Mouse (Mus musculus) adrenal gland, postnatal 4 days (tissue): Measurements from ENCODE around the gene Tssk4. TPM values are rescaled to one million over a fixed set of nuclear protein-coding genes. Genes with fewer than 3 reads are reported as not detected.

Experiments used
- DNase-seq, 2 experiments: peaks; one replicate each; pipeline ENCODE4 v3.0.0; 2021 to 2022; ENCODE audit warnings: low spot score in 2 of 2, mixed read lengths in 2 of 2
- long read RNA-seq, 2 experiments: library from polyadenylated mRNA; stranded (forward); transcript quantifications; one replicate each; pipeline ENCODE4 v2.0.0; 2021
- total RNA-seq, 2 experiments: library from RNA; stranded (reverse); gene quantifications; 2 replicates each; pipeline ENCODE4 v1.2.3; 2021

Tssk4 gene
- total RNA-seq: 1 to 10 TPM; 1.7 to 2.8 TPM
- long read RNA-seq, experiment 1, partial matches to known transcripts: 0 of 1 reads
- long read RNA-seq, experiment 1, other reads (novel, unspliced or antisense): 1 of 1 reads
- long read RNA-seq, experiment 2, partial matches to known transcripts: 2 of 5 reads
- long read RNA-seq, experiment 2, other reads (novel, unspliced or antisense): 3 of 5 reads

DNA sequence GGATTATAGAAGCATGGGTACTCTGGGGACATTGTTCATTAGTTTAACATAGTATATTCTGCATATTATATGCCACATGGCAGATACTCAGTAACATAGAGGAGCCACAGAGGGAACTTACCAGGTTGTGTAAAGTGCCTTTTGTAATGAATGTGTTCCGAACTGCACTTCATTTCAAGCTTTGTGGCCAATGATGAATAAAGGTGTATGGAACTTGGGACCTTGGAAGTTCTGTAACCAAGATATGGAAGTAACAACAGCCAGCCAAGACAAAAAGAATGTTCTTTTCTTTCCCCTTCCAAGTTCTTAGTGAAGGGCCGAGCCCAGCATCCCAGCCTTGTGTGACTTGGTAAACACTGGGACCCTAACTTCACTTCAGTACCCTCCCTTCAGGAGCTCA, at the start of gene Tssk4:
Gene Tssk4, plus strand, starts transcription at position 301 of the 400 bp plus-strand sequence.
- no peak for DNase-seq

DNA sequence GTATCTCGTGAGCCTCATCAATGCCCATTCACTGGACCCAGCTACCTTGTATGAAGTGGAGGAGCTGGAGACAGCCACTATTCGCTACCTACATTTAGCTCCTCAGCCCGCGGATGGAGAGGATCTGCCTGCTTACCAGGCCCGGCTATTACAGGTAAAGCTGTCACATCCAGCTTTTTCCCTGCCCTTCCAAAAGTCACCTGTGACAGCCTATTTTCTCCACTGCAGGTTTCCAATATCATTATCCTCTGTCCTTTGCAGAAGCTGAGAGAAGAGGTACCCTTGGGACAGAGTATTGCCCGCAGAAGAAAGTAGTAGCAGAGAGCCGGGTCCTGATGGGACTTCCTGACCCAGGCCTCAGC, 46.7 kb upstream of the Tssk4 start, which contains the start of gene Irf9:
Gene Irf9, plus strand, starts transcription at position 301 of the 362 bp plus-strand sequence.
- DNase-seq: no peak

DNA sequence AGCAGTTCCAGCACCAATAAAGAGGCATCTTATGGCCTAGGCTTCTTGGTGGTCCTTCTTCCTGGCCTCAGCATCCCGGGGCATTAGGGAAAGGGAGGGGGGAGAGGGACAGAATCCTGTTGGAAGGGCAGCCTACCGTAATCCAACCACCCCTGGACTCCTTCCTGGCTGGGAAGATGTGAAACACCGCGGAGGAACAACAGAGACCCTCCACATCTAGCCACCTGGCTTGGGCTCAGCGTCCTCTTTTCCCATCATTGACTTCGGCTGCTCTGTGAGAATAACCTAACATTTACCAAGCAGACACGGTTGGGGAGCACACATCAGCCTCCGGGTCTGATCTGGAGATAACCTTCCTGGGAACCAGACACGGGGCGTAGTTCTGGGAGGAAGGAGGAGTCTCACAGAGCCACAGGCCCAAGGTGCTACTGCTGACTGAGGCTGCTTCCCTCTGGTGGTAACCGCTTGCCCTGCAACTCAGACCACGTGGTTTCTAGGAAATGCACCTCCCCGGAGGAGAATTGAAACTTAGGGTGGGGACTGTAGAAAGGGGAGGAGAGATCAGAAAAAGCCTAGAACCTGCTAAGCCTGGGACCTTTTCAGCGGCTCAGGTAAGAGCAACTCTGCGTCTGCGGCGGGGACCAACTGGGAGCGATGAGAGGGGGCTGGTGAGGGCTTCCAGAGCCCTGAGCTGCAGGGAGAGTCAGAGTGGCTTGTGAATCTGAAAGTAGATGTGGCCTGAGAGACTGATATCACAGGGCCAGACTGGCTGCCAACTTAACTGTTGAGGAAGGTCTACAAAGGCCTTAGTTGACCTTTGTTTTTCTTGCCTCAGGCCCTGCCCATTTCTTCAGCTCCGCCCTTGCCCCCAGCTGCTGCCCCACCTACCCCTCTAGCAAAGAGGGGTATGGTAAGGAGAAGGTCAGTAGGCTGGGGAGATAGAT, 46.1 kb upstream of the Tssk4 start:
- peak; percentile 70 to 88 for DNase-seq

DNA sequence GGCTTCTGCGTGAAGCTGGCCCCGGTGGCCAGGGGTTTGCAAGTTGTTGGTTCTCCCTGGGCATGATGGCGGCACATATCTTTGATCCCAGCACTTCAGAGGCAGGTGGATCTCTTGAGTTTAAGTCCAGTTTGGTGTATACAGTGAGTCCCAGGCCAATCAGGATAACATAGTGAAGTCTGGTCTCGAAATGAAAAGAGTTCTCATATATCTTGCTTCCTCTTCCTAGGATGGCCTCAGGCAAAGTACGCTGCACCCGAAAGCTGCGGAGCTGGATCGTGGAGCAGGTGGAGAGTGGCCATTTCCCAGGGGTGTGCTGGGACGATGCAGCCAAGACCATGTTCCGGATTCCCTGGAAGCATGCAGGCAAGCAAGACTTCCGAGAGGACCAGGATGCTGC, 45.2 kb upstream of the Tssk4 start:
- no peak for DNase-seq

DNA sequence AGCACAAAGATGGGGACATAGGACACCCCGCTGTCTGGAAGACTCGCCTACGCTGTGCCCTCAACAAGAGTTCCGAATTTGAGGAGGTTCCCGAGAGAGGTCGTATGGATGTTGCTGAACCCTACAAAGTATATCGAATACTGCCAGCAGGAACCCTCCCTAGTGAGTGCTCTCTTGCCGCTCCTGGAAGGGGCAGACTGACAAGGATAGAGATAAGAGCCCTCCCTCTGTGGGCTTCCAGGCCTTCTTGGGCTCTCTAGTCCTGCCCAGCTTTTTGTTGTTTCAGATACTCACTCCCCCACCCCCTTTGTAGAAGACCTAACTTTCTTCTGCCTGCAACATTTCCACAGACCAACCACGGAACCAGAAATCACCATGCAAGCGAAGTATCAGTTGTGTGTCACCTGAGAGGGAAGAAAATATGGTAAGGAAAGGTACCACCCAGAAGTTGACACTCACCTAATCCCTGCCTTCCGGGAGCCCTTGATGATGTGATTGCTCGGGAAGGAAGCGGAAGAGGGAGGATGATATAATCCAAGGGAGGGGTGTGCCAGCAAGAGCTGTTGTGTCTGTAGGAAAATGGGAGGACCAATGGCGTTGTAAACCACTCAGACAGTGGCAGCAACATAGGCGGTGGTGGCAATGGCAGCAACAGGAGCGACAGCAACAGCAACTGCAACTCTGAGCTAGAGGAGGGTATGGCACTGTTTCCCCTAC, 44.1 kb upstream of the Tssk4 start:
- DNase-seq: no peak

DNA sequence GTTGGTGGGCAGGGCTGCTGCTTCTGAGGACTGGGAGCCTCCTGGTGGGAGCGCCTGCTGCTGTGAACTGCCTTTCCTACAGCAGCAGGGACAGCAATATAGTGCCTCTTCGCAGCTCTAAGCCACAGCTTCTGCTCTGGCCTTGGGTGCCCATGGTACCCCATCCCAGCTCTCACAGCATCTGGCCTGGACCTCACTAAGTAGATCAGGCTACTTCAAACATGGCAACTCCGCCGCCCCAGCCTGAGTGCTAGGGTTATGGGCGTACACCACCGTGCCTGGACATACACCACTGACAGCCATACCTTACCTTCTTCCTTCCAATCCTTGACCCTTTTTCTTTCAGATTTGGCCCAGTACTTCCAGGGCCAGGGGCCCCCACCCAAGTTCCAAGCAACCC, 41.6 kb upstream of the Tssk4 start:
- no peak for DNase-seq

DNA sequence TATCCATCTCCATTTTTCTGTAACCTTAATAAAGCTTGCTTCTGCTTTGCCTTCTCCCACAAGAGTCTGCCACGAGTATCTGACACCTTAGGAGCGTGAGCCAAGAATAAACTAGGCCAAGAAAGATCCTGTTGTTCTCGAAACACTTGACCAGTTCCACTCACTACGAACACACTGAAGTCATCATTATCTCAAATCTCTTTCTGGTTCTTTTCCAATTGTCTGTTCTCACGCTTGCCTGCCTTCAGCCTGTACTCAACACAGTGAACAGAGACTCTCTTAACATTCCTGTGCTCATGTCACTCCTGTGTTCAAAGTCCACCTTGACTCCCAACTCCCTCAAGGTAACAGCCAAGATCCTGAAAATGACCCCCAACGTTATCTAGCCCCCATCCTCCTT, 36.6 kb upstream of the Tssk4 start:
- DNase-seq: no peak

DNA sequence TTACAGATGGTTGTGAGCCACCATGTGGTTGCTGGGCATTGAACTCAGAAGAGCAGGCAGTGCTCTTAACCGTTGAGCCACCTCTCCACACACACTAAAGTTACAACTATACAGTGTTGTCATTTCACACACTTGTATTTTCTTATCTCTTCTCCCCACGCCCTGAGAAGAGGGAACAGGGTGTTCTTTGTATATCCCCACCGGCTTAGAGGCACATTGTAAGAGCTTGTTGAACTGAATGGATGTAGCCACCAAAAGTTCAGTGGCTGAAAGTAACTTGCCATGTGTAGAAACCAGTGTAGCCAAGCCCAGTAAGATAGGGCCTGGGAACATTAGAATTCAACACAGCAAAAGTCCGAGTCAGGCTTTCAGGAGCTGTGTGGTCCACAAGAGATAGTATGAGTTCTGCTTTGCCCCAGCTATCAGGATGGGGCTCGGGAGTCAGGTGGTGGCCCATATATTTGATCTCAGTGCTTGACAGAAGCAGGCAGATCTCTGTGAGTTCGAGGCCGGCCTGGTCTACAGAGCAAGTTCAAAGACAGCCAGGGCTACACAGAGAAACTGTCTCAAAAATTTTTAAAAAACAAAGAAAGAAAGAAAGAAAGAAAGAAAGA, 35.3 kb upstream of the Tssk4 start:
- no peak for DNase-seq

DNA sequence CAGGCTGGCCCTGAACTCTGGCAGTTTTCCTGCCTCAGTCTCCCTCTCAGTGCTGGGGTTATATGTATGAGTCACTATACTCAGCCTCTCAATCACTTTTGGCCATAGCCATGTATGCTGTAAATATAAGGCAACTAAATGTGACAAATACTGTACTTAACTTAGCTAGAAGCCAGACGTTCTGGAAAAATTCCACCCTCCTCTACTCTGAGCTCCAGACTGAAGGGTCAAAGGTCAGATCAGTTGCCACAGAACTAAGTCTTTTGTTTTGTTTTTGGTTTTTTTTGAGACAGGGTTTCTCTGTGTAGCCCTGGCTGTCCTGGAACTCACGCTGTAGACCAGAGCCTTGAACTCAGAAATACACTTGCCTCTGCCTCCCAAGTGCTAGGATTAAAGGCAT, 34.1 kb upstream of the Tssk4 start:
- DNase-seq: no peak

DNA sequence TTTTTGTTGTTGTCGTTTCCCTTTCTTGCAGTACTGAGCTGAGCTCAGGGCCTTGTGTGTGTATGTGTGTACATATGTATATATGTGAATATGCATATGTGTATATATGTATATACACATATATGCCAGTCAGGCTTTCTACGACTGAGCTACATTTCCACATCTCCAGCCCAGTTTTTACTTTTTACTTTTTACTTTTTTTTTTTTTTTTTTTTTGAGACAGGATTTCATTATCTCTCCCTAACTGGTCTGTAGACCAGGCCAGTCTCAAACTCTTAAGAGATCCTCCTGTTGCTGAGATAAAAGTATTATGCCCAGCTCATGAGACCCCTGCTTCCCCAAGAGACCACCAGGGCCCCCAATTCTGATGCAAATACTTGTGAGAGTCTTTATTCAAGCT, 33.1 kb upstream of the Tssk4 start:
- no peak for DNase-seq

DNA sequence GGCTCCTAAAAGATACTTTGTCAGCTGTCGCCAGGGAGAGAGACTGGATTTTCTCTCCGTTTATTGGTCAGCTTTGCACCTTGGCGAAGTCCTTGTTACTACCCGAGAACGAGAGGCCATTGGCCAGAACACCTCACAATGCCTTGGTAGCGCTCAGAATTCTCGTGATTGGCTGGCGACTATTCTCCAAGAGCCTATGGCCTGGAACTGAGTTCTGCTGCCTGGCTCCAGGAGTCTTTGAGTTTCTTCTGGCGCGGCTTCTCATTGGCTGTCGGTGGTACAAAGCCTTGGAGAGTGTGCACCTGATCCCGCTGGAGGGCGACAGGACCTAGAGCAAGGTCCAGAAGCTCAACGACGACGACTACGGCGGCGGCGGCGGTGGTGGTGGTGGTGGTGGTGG, 32.2 kb upstream of the Tssk4 start, which contains the start of gene Rec8:
Gene Rec8, plus strand, starts transcription at position 216 of the 400 bp plus-strand sequence.
- DNase-seq: no peak

DNA sequence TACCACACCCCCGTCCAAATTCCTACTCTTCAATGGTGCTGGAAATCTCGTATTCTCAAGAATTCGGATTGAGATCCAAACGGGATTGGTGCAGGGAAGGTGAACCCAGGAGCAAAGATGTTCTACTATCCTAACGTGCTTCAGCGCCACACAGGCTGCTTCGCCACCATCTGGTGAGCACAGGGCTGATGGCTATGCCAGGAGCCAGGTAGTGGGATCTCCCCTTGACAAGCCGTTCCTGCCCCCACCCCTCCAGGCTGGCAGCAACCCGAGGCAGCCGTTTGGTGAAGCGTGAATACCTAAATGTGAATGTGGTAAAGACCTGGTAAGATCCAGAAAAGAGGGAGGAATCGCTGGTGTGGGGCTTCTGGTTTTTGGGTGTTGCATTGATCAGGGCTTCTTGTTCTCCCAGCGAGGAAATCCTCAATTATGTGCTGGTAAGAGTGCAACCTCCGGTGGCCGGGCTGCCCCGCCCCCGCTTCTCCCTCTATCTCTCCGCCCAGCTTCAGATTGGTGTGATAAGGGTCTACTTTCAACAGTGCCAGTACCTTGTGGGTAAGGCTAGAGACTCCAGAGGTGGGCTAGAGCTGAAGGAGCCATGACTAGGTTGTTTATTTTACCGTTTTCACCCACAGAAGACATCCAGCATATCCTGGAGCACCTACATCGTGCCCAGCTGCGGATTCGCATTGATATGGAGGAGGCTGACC, 31.3 kb upstream of the Tssk4 start:
- DNase-seq: no peak

DNA sequence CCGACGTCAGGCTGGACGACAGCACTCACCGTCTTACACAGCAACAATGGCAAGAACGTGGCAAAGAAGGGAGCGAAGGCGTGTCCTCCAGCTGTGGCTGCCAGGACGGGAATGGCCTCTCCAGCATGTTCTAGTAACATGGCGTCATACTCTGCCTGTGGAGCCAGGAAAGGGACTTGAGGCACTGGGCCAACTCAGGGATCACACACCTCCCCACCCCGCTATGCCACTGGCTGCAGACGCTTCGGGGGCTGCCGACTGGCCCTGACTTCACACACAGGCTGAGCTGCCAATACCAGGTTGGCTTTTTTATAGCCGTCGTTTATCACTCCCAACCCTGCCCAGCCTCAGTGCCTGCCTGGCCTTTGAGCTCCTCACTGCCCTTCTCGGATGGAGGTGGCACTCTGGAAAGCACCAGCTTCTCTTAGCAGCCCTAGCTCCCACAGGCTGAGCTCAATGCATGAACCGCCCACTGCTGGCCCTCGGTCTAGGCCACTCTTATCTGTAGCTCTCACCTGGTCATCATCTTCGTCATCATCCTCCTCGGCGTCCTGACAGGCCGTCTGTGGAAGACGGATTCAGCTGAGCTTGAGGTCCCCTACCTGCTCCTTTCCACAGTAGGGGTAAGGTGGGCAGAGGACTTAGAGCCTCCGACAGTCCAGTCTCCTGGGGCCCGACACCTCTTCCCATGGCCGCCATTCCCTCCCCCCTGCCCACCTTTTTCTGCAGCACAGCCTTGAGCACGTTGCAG, 21.7 kb upstream of the Tssk4 start:
- no peak for DNase-seq

DNA sequence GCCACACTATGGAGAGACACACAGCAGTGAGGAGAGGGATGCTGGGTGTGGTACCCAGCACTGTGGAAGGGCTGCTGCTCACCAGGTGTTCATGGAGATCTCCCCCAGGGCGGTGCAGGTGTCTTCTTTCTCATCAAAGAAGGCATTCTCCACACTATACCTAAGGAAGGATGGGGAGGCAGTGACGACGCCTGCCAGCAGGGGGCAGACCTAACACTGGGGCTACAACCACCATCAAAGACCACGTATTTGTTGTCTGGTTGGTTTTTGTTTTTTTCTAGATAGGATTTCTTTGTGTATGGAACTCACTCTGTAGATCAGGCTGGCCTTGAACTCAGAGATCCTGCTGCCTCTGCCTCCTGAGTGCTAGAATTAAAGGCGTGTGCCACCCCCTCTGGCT, 20.7 kb upstream of the Tssk4 start:
- no peak for DNase-seq

DNA sequence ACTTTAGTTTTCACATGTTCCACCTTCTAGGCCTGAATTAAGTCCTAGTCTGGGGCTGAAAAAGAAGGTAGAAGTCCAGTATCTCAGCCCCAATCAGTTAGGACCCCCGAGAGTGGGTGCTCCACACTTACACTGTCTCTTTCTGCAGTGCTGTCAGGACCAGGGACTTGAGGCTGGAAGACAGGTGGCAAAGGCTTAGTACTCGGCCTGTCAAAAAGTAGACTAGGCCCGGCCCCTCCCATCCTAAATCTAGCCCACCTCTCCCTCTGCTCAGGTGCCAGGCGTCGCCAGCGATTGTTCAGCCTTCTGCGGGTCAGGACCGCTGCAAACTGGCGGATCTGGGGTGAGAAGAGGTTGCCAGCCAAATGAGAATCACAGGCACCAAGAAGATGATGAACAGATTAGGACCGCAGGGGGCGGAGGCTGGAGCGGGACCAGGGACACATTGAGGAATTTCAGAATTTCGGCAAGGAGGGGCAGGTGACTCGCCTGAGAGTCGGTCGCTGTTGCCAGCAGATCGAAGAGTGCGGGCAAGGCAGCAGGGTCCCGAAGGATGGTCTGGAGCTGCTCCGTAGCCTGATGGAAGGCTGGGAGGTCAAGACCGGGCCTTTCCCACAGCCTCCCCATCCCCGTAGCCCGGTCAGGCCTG, 15.0 kb upstream of the Tssk4 start:
- peak in 1 of 2 experiments; percentile 18 for DNase-seq

DNA sequence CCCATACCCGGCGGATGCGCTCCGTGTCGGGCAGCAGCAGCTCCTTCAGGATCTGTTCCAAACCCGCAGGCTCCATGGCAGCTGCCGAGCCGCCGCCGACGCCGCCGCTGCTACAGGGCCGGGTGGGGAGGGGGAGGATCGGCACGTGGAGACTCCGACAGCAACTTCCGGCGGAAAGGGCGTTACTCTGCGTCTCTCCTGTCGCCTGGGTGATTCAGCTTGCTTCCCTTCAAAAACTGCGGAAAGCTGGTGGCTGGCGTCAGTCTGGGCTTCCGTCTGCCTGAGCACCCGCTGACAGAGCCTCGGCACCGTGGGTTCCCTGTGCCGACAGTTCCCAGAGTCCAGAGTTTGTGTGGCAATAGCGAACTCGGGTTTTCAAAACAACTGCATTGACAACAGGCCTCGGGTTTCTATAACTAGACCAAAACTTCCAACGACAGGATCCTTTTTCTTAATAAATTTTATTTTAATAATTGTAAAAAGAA, 14.4 kb upstream of the Tssk4 start, which contains the start of gene Ipo4:
Gene Ipo4, minus strand, starts transcription at position 435 of the 485 bp plus-strand sequence.
- DNase-seq: peak; percentile 62 to 80

DNA sequence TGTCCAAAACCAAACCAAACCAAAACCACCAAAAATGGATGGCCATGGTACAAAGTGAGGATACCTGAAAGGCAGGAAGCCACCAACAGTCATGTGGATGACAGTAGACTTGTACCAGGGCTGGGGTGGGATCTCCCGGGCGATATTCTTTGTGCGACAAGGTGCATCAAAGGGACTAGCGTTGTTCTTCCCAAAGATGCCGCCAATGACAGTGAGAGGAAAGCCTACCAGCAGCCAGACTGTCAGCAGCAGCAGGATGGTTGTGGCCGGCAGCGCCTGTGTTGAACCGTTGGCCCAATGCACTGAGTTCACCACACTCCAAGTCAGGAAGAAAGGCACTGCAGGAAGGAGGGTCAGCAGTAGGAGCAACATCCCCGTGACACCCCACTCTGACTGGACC, 12.2 kb upstream of the Tssk4 start, which contains the start of gene Gm49378:
Gene Gm49378, minus strand, starts transcription at position 101 of the 400 bp plus-strand sequence.
- no peak for DNase-seq

DNA sequence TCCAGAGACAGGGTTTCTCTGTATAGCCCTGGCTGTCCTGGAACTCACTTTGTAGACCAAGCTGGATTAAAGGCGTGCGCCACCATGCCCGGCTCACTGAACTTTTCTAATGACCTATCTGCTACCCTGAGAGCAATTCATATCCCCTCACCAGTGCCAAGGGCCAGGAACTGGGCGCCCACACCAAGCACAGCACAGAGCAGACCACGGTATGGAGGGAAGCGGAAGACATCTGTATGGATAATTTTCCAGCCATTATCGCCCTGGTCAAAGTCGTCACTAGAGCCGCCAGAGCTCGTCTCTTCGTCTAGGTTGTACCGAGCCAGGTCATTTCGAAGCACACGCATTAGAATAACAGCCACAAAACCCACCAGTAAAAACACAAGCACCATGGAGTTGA, 9.2 kb upstream of the Tssk4 start:
- DNase-seq: no peak

DNA sequence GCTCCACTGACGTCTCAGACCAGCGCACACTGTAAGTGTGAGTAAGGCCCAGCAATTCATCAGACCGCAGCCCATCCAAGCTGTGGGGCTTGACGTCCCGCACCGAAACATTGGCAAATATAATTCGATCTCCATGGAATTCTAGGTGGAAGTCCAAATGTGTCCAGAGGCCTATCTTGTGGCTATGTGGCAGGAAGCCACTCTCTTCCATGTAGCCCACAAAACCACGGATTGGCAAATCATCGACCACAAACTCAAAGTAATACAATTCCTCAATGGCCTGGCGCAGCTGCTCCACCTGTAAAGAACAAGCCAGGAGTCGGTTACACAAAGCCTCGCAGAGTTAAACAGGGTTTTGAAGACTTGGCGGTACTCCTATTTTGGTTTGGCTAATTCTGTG, 8.7 kb upstream of the Tssk4 start:
- DNase-seq: no peak
